Mouse (Mus musculus) layer of hippocampus, adult 6 months (tissue): ENCODE measurements around the gene Oas1f. TPM values are rescaled to one million over a fixed set of nuclear protein-coding genes. Genes with fewer than 3 reads are reported as not detected.

Experiments
- long read RNA-seq, 2 experiments: library from polyadenylated mRNA; unstranded; transcript quantifications; one replicate each; pipeline ENCODE4 v2.0.0; 2019 to 2020
- microRNA-seq: library from miRNA; unstranded; fragments of <30 nt; microRNA quantifications from one replicate; pipeline ENCODE4 v1.2.0, GENCODE M21; 2020
- polyA plus RNA-seq: library from polyadenylated mRNA; unstranded; fragments of <200 nt; fragmentation: Nextera tagmentation; gene quantifications from 2 replicates; pipeline ENCODE4 v1.2.3, GENCODE M21; 2021

Oas1f gene
- polyA plus RNA-seq, result not detected in 2 replicates
- long read RNA-seq, experiment 1, result 0 reads
- long read RNA-seq, experiment 2, result 0 reads

GRCm38 (mm10) chr5:120847067-120847466 lies at the start of gene Oas1f:
Oas1f (plus strand) TSS chr5:120847367.

GRCm38 (mm10) chr5:120811951-120812819 lies 35.0 kb upstream of the Oas1f start, which contains the start of gene Oas1c:
Oas1c (minus strand) TSS chr5:120812514.

GRCm38 (mm10) chr5:120861121-120861520 lies 14.0 kb downstream of the Oas1f start, which contains the start of gene Oas1h:
Oas1h (plus strand) TSS chr5:120861421.

GRCm38 (mm10) chr5:120887413-120887812 lies 40.2 kb downstream of the Oas1f start, which contains the start of gene Oas1g:
Oas1g (minus strand) TSS chr5:120887613.

GRCm38 (mm10) chr5:120906791-120907733 lies 59.9 kb downstream of the Oas1f start, which contains the start of gene Oas1a:
Oas1a (minus strand) TSS chr5:120907521.

Small RNA genes lying within 50 kb of the gene (microRNA-seq; reads per million reads assigned to microRNA genes)
- gene Gm22907, result not detected

Other genes with a start within 250 kb of the Oas1f start
- 17.6 and 21.9 TPM in 2 replicates for gene Rita1, start 234.8 kb upstream of the Oas1f start, polyA plus RNA-seq
- gene Ddx54, start 234.6 kb upstream of the Oas1f start, polyA plus RNA-seq, result 18.5 and 19.4 TPM in 2 replicates
- 0.36 and 0.54 TPM in 2 replicates for gene Cfap73, start 213.1 kb upstream of the Oas1f start, polyA plus RNA-seq
- gene Rasal1, start 198.6 kb upstream of the Oas1f start, polyA plus RNA-seq, result 48.3 and 57.1 TPM in 2 replicates
- 16.9 and 20.6 TPM in 2 replicates for gene Dtx1, start 135.4 kb upstream of the Oas1f start, polyA plus RNA-seq
- gene Oas2, start 97.5 kb upstream of the Oas1f start, polyA plus RNA-seq, result 0.16 and 0.26 TPM in 2 replicates
- gene Oas3, start 69.7 kb upstream of the Oas1f start, polyA plus RNA-seq, result 0.05 and 0.08 TPM in 2 replicates
- not detected in 2 replicates for gene Oas1e, start 51.8 kb upstream of the Oas1f start, polyA plus RNA-seq
- gene Oas1c, start 34.9 kb upstream of the Oas1f start, polyA plus RNA-seq, result 0.23 and 0.43 TPM in 2 replicates
- not detected in 2 replicates for gene Oas1h, start 14.1 kb downstream of the Oas1f start, polyA plus RNA-seq
- 0.15 TPM in 1 of 2 replicates, not detected in the other for gene Oas1g, start 40.2 kb downstream of the Oas1f start, polyA plus RNA-seq
- 1.0 and 1.4 TPM in 2 replicates for gene Oas1a, start 60.2 kb downstream of the Oas1f start, polyA plus RNA-seq
- gene Oas1d, start 67.2 kb downstream of the Oas1f start, polyA plus RNA-seq, result not detected in 2 replicates
- gene Rph3a, start 162.7 kb downstream of the Oas1f start, polyA plus RNA-seq, result 59.1 and 60.9 TPM in 2 replicates